Comparison of ENCODE assay signal across 8 mouse cellular contexts in the genomic region with DNA sequence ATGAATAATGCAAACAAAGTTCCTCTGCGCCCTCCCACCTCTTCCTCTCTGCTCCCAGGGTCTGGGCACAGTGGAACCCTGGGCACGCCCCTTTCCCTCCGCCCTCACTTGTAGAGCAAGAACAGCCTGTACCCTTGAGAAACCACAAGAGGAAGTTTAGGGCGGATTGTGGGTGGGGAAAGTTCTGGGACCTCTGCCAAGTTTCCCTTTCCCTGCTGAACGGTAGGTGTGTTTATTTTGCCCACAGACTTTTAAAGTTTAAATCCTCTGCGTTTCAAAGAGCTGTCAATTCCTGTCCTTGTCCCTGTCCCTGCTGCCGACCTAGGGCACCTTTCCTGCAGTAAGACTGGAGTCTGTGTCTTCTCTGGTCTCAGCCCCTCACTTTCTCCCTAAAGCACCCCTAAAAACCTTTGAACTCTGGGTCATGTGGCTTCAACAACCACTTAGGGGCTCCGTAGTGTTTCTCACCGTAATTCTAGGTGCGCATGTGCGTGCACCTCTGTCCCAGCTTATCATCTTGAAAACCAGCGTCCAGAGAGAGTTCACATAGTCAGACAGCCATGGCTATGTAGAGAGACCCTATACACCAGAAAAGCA. TPM values are rescaled to one million over a fixed set of nuclear protein-coding genes. Genes with fewer than 3 reads are reported as not detected.
DNase-seq lines count a peak whose midpoint lies in the region.

No protein-coding gene starts in this region.

- peaks cover 85% of the 10 kb centered on the region for H3K4me1 ChIP-seq in erythroblast, embryonic 14.5 days (ENCODE audit: control insufficient read depth)

- peaks cover 7% of the 10 kb centered on the region for H3K36me3 ChIP-seq in erythroblast, embryonic 14.5 days (ENCODE audit: control insufficient read depth)

- intact Hi-C loops in heart, postnatal 10 days (cut with DNase I): no loop called here

- peak overlapping the region; percentile 60 for H3K4me3 ChIP-seq in erythroblast, embryonic 14.5 days (replicated peaks)

- no peaks in the 10 kb centered on the region for H3K9me3 ChIP-seq in erythroblast, embryonic 14.5 days (ENCODE audit: control insufficient read depth, low read length)

- no peaks in the 10 kb centered on the region for H3K27me3 ChIP-seq in erythroblast, embryonic 14.5 days (ENCODE audit: control insufficient read depth)

- peak; percentile 94 for DNase-seq in A20 (ENCODE audit: low read depth, low spot score)
- DNase-seq in T-cell, adult 2 months (ENCODE audit: low spot score): peak; percentile 96
- peak; percentile 95 to 97 for DNase-seq in heart, postnatal 10 days
- DNase-seq in layer of hippocampus, adult 18-20 months (ENCODE audit: low spot score in 2 of 2): peak; percentile 81 to 94
- DNase-seq in lung, adult 18-20 months: peak; percentile 99 to 100
- peak; percentile 78 for DNase-seq in right cerebral cortex, postnatal 25 days
- DNase-seq in urinary bladder, postnatal 36 days (ENCODE audit: low spot score in 2 of 2): peak; percentile 96 to 98

RNA-seq across cellular contexts. Expression of a gene that starts 3.3 kb away (rescaled TPM):
- 247 and 292 TPM in 2 replicates for polyA plus RNA-seq in erythroblast, embryonic 14.5 days (2012)
- total RNA-seq in heart, postnatal 10 days (2021): 100 to 1,000 TPM; 119 to 132 TPM
- total RNA-seq in layer of hippocampus, adult 18-20 months (2021): 10 to 100 TPM; 43.4 to 43.6 TPM

RNA-seq across cellular contexts. Expression of a gene that starts 6.0 kb away (rescaled TPM):
- 2.9 and 4.3 TPM in 2 replicates for polyA plus RNA-seq in erythroblast, embryonic 14.5 days (2012)
- total RNA-seq in heart, postnatal 10 days (2021): 10 to 100 TPM; 14.0 to 15.5 TPM
- 10 to 100 TPM; 19.1 to 23.9 TPM for total RNA-seq in layer of hippocampus, adult 18-20 months (2021)

Comparison
In these comparisons a context has a peak if more than half of its experiments do, and no peak if none do; other contexts are left out.
1. Peak in every context shown above with its lines: DNase-seq and H3K4me3 ChIP-seq.